Mouse (Mus musculus): ENCODE results near the gene Tfr2. TPM values are rescaled to one million over a fixed set of nuclear protein-coding genes. Genes with fewer than 3 reads are reported as not detected.

Gene Tfr2
- polyA plus RNA-seq, 1 experiment from 2014 or later, result 0.97 TPM

DNA sequence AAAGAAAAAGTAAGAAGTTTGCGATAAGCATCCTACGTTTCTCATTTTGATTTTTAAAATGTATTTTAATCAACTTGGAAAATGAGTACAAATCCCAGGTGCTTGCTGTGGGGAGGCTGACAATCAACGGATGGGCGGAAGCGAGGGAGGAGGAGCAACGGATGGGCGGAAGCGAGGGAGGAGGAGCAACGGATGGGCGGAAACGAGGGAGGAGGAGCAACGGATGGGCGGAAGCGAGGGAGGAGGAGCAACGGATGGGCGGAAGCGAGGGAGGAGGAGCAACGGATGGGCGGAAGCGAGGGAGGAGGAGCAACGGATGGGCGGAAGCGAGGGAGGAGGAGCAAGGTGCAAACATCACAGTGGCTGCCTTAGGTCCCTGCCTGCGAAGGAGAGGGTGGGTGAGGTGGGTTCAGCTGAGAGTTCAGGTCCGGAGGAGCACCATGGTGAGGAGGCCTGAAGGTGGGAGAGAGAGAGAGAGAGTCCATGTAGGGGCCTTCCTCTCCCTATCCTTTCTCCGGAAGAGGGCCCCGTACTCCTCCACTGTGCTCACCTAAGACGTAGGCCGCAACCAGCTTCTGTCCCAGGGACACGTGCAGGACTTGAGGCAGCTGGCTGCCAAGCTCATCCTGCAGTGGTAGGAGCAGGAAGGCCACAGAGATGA is 27.1 kb downstream of the Tfr2 start:
- WGBS, result 26% methylated on average over 25 of the region's 30 CpGs
- H3K9ac ChIP-seq, result no peak overlapping the region
- ATAC-seq, result no peak

GRCm38 (mm10) chr5:137597625-137598024 is 28.0 kb downstream of the Tfr2 start:
- no peak overlapping the region for H3K27ac ChIP-seq
- H3K4me3 ChIP-seq (replicated peaks), result no peak overlapping the region
- H3K9me3 ChIP-seq, result no peaks in the 10 kb centered on the region
- no peaks in the 10 kb centered on the region for H3K36me3 ChIP-seq
- H3K4me2 ChIP-seq (replicated peaks), result no peak overlapping the region
- WGBS, result 90% methylated on average over 6 of the region's 6 CpGs
- no peak for ATAC-seq
- H3K27me3 ChIP-seq (replicated peaks), result no peaks in the 10 kb centered on the region
- H3K4me1 ChIP-seq (replicated peaks), result peaks cover 16% of the 10 kb centered on the region
- no peak overlapping the region for H3K9ac ChIP-seq

More for the DNA sequence above, 27.1 kb downstream of the Tfr2 start:
- Histone ChIP-seq H3K27ac (no peak overlapping the region), H3K4me3 (replicated peaks) (peak overlapping the region; percentile 15; the same call in 1 of the 2 replicates), H3K4me2 (replicated peaks) (peak overlapping the region; percentile 40), H3K27me3 (replicated peaks) (no peaks in the 10 kb centered on the region), H3K36me3 (no peaks in the 10 kb centered on the region), H3K4me1 (replicated peaks) (peaks cover 12% of the 10 kb centered on the region), H3K9me3 (no peaks in the 10 kb centered on the region)

DNA sequence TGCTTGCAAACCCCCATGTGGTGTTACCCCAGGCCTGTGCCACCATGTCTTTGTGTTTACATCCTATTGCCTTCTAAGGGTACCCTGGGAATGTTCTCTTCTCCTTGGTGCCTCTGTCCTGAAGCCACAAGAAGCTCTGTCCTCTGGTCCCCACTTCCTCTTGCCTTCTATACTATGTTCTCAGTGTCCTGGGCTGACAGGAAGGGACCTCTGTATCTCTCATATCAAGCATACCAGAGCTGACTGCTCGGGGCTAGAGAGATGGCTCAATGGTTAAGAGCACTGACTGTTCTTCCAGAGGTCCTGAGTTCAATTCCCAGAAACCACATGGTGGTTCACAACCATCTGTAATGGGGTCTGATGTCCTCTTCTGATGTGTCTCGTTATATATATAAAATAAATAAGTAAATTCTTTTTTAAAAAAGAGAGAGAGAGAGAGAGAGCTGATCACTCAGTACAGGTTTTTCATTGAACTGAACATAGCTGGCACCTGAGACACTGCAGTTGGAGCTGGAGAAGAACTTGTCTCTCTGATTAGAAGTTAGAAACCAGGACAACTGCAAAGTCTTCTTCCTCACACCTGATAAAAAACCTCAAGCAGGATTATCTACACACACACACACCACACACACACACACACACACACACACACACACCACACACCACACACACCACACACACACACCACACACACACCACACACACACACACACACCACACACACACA is 28.6 kb downstream of the Tfr2 start:
- Histone ChIP-seq H3K9ac (no peak overlapping the region), H3K4me1 (replicated peaks) (peaks cover 17% of the 10 kb centered on the region), H3K27me3 (replicated peaks) (no peaks in the 10 kb centered on the region), H3K9me3 (no peaks in the 10 kb centered on the region), H3K27ac (no peak overlapping the region), H3K36me3 (no peaks in the 10 kb centered on the region), H3K4me2 (replicated peaks) (no peak overlapping the region), H3K4me3 (replicated peaks) (no peak overlapping the region)
- 87% methylated on average over 2 of the region's 2 CpGs for WGBS
- no peak for ATAC-seq

DNA sequence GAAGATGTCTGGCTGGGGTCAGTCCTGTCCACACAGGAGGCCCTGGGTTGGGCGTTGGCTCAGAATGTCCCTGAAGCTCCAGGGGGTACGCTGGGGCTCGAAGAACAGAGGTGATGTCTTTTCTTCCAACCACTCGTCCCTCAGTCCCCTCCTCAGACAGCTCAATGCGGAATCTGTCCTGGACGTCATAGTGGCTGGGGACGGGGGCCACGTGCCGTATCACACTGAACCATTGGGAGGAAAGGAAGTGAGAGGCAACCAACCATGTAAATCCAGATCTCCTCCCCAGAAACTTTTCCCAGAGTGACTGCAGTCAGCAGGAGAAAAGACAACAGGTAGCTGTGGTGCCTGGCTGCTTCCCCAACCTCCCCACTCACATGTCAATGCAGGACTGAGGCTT is 30.0 kb downstream of the Tfr2 start:
- Histone ChIP-seq H3K4me1 (replicated peaks) (peaks cover 20% of the 10 kb centered on the region), H3K27me3 (replicated peaks) (no peaks in the 10 kb centered on the region), H3K9me3 (no peaks in the 10 kb centered on the region), H3K9ac (peak overlapping the region; percentile 86), H3K4me3 (replicated peaks) (peak overlapping the region; percentile 66), H3K4me2 (replicated peaks) (peak overlapping the region; percentile 93), H3K36me3 (no peaks in the 10 kb centered on the region), H3K27ac (peak overlapping the region; percentile 66)
- 72% methylated on average over 9 of the region's 9 CpGs for WGBS
- ATAC-seq, result no peak

DNA sequence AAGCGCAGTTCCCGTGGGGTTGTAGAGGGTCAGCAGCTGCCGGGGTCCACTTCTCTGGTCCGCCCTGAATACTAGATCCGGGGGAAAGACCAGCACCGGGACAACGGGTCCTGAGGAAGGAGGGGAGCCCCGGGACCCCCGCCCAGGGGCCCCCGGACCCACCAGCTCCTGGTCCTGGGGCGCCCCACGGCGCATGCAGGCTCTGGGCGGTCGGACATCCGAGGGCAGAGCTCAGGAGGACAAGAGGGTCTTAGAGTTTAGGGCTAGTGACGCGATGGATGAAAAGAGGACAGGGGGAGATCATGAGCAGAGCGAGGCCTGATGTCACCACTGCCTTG is 30.6 kb downstream of the Tfr2 start:
- Histone ChIP-seq H3K9ac (peak overlapping the region; percentile 86), H3K27ac (peak overlapping the region; percentile 66), H3K27me3 (replicated peaks) (no peaks in the 10 kb centered on the region), H3K4me1 (replicated peaks) (peaks cover 20% of the 10 kb centered on the region), H3K36me3 (no peaks in the 10 kb centered on the region), H3K9me3 (no peaks in the 10 kb centered on the region), H3K4me3 (replicated peaks) (peak overlapping the region; percentile 66), H3K4me2 (replicated peaks) (peak overlapping the region; percentile 93)
- peak; percentile 58 for ATAC-seq
- WGBS, result 1% methylated on average over 19 of the region's 19 CpGs

GRCm38 (mm10) chr5:137600619-137601364 is 31.2 kb downstream of the Tfr2 start, which contains the start of gene Mospd3:
Gene Mospd3 (minus strand): TSS chr5:137601058.
- ATAC-seq, result peak; percentile 96
- Histone ChIP-seq H3K36me3 (0 out of 2 replicates have a peak, but pooled peaks cover under 1% of the 10 kb centered on the region), H3K9ac (peak within 1 kb of the TSS; percentile 86), H3K27me3 (replicated peaks) (no peaks in the 10 kb centered on the region), H3K9me3 (no peaks in the 10 kb centered on the region), H3K4me2 (replicated peaks) (peak within 1 kb of the TSS; percentile 93), H3K27ac (peak within 1 kb of the TSS; percentile 85), H3K4me3 (replicated peaks) (peak within 1 kb of the TSS; percentile 66), H3K4me1 (replicated peaks) (peaks cover 20% of the 10 kb centered on the region)
- 0% methylated on average over 41 of the region's 41 CpGs for WGBS

DNA sequence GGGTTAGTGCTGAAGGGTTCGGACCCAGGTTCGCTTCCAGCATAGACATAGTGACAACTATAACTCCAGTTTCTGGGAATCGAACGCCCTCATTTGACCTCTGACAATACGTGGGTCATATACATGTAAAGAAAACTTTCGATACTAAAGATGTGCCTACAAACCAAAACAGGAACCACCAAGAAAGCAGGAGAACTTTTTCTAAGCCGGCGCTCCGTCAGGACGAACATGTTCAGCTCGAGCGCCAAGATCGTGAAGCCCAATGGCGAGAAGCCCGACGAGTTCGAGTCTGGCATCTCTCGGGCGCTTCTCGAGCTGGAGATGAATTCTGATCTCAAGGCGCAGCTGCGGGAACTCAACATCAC is 31.7 kb downstream of the Tfr2 start:
- Histone ChIP-seq H3K36me3 (0 out of 2 replicates have a peak, but pooled peaks cover 6% of the 10 kb centered on the region), H3K27me3 (replicated peaks) (no peaks in the 10 kb centered on the region), H3K9ac (peak overlapping the region; percentile 65), H3K9me3 (no peaks in the 10 kb centered on the region), H3K4me1 (replicated peaks) (peaks cover 20% of the 10 kb centered on the region), H3K4me3 (replicated peaks) (peak overlapping the region; percentile 66), H3K27ac (peak overlapping the region; percentile 65), H3K4me2 (replicated peaks) (peak overlapping the region; percentile 63)
- no peak; the same call in 1 of the 2 replicates for ATAC-seq
- WGBS, result 0% methylated on average over 22 of the region's 22 CpGs

GRCm38 (mm10) chr5:137607860-137608653 is 38.4 kb downstream of the Tfr2 start:
- no peaks in the 10 kb centered on the region for H3K9me3 ChIP-seq
- ATAC-seq, result no peak
- peak overlapping the region; percentile 51 for H3K4me2 ChIP-seq (replicated peaks)
- H3K27me3 ChIP-seq (replicated peaks), result no peaks in the 10 kb centered on the region
- H3K4me3 ChIP-seq (replicated peaks), result peak overlapping the region; percentile 14
- 27% methylated on average over 26 of the region's 26 CpGs for WGBS
- peak overlapping the region; percentile 28; the same call in 1 of the 2 replicates for H3K9ac ChIP-seq
- peaks cover 48% of the 10 kb centered on the region for H3K4me1 ChIP-seq (replicated peaks)
- no peak overlapping the region for H3K27ac ChIP-seq
- H3K36me3 ChIP-seq, result 0 out of 2 replicates have a peak, but pooled peaks cover 8% of the 10 kb centered on the region

GRCm38 (mm10) chr5:137608654-137609190 is 39.1 kb downstream of the Tfr2 start:
- no peak overlapping the region for H3K27ac ChIP-seq
- 30% methylated on average over 23 of the region's 23 CpGs for WGBS
- H3K27me3 ChIP-seq (replicated peaks), result no peaks in the 10 kb centered on the region
- H3K4me1 ChIP-seq (replicated peaks), result peaks cover 54% of the 10 kb centered on the region
- 0 out of 2 replicates have a peak, but pooled peaks cover 8% of the 10 kb centered on the region for H3K36me3 ChIP-seq
- no peak for ATAC-seq
- peak overlapping the region; percentile 28; the same call in 1 of the 2 replicates for H3K9ac ChIP-seq
- H3K4me2 ChIP-seq (replicated peaks), result peak overlapping the region; percentile 51
- H3K9me3 ChIP-seq, result no peaks in the 10 kb centered on the region
- peak overlapping the region; percentile 14 for H3K4me3 ChIP-seq (replicated peaks)

DNA sequence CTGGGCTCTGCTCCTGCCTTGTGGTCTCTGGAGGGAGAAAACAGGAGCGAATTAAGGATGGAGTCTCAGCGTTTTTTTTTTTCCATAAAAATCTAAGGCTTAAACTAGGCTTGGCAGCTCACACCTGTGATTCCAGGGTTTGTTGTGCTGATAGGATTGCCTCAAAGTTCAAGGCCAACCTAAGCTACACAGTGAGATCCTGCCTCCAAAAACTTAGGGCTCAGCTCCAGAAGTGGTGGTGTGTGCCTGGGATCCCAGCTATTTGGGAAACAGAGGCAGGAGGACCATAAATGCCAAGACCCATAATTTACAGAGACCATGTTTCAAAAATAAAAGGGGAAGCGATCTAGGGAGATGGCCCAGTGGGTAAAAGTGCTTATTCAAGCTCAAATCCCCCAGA is 39.7 kb downstream of the Tfr2 start:
- peak overlapping the region; percentile 59 for H3K4me2 ChIP-seq (replicated peaks)
- WGBS, result 65% methylated on average over 3 of the region's 3 CpGs
- no peaks in the 10 kb centered on the region for H3K27me3 ChIP-seq (replicated peaks)
- ATAC-seq, result no peak
- H3K4me1 ChIP-seq (replicated peaks), result peaks cover 54% of the 10 kb centered on the region
- no peak overlapping the region for H3K27ac ChIP-seq
- no peak overlapping the region for H3K4me3 ChIP-seq (replicated peaks)
- 0 out of 2 replicates have a peak, but pooled peaks cover 8% of the 10 kb centered on the region for H3K36me3 ChIP-seq
- no peak overlapping the region for H3K9ac ChIP-seq
- no peaks in the 10 kb centered on the region for H3K9me3 ChIP-seq

GRCm38 (mm10) chr5:137610056-137610455 is 40.4 kb downstream of the Tfr2 start:
- peak overlapping the region; percentile 59 for H3K4me2 ChIP-seq (replicated peaks)
- H3K27ac ChIP-seq, result peak overlapping the region; percentile 28; the same call in 1 of the 2 replicates
- H3K4me3 ChIP-seq (replicated peaks), result peak overlapping the region; percentile 37
- H3K36me3 ChIP-seq, result 0 out of 2 replicates have a peak, but pooled peaks cover 8% of the 10 kb centered on the region
- H3K9me3 ChIP-seq, result no peaks in the 10 kb centered on the region
- peak overlapping the region; percentile 28 for H3K9ac ChIP-seq
- WGBS, result 57% methylated on average over 4 of the region's 4 CpGs
- no peak for ATAC-seq
- H3K27me3 ChIP-seq (replicated peaks), result no peaks in the 10 kb centered on the region
- H3K4me1 ChIP-seq (replicated peaks), result peaks cover 54% of the 10 kb centered on the region

Measured in intestine, embryonic 15.5 days (tissue).